Mouse (Mus musculus) macrophage (primary cell): ENCODE data around the gene Paqr8. TPM values are rescaled to one million over a fixed set of nuclear protein-coding genes. Genes with fewer than 3 reads are reported as not detected.
A peak's percentile ranks its signal among the peaks of the same experiment; 100 is the strongest.

Experiments
- H3K27ac ChIP-seq: fragments of 350-480 bp; formaldehyde crosslinking; 2 replicates; pipeline ENCODE4 v1.9.0; 2021
- H3K36me3 ChIP-seq: fragments of 350-480 bp; formaldehyde crosslinking; 2 replicates; pipeline ENCODE4 v1.9.0; 2021; ENCODE audit errors: inconsistent target
- H3K4me3 ChIP-seq: fragments of 350-480 bp; formaldehyde crosslinking; 2 replicates; pipeline ENCODE4 v1.9.0; 2021; ENCODE audit errors: inconsistent target
- H3K79me2 ChIP-seq: fragments of 350-480 bp; formaldehyde crosslinking; 2 replicates; pipeline ENCODE4 v1.9.0; 2021; ENCODE audit errors: inconsistent target
- WGBS: methylation state at CpG from one replicate; pipeline ENCODE4 v1.1.7; 2026; ENCODE audit warnings: inconsistent platforms; ENCODE audit not compliant: missing documents; 5-methylcytosine and 5-hydroxymethylcytosine counted together
- polyA plus RNA-seq: library from polyadenylated mRNA; stranded (reverse); fragments of 250-400 nt; gene quantifications from 3 replicates; pipeline ENCODE4 v1.2.4, GENCODE M21; 2018; ENCODE audit warnings: inconsistent platforms

Gene Paqr8
- polyA plus RNA-seq, 1 experiment from 2014 or later = 0.11 TPM

DNA sequence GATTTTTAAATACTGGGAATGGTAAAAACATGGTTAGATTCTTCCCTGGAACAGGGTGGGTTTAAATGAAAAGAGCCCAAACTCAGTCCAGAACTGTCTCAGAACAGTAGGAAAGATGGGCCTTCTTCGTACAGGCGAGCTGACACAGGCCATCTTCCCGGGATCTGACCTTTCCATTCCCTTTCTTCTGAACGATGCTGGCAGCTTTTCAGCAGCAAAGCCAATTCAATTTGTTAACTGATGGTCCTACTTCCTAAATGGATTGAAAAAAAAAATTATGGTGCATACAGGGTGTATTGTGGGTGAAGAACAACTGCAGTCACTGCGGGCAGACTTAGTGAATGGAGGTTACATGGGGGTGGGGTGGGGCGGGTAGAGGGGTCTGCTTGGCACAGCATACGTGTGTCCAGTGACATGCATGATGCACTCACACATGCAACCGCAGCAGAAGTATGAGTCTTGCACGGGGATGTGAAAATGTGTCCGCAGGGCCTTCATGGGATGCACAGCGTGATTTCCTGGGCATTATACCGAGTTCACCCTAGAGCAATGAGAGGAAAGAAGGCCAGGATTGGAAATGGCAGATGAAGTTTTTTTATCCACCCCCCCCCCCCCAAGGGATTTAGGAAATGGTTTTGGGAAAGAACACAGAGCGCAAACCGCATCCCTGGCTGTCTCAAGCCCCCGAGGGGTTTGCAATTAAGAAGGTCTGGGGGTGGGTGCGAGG lies 566 bp upstream of the Paqr8 start:
- Histone ChIP-seq H3K27ac (no peak overlapping the region), H3K79me2 (no peaks in the 10 kb centered on the region), H3K36me3 (no peaks in the 10 kb centered on the region), H3K4me3 (peak overlapping the region; percentile 51; the same call in 1 of the 2 replicates)
- WGBS = 34% methylated on average over 16 of the region's 16 CpGs

DNA sequence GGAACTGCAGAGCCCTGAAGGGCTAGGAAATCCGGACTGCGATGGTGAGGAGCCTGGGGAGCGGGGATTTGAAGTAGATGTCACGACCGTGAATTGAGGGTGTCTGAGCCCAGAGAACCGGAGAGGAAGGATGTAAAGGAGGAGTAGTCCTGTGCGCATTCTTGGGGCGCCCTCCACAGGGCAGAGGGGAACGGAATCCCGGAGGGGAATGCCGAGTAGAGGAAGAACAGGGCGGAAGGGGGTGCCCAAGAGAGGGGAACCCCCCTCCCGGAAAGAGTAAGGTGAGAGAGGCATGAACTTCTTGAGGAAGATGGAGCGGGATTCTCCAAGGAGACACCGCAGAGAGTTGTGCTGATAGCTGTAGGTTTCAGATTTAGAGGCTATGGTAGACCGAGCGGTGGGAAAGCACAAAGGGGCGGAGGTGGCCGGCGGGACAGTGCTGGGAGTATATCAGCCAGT lies 564 bp downstream of the Paqr8 start:
- peak overlapping the region; percentile 51 for H3K4me3 ChIP-seq
- H3K79me2 ChIP-seq = no peaks in the 10 kb centered on the region
- H3K27ac ChIP-seq = no peak overlapping the region
- 2% methylated on average over 20 of the region's 20 CpGs for WGBS
- H3K36me3 ChIP-seq = no peaks in the 10 kb centered on the region

DNA sequence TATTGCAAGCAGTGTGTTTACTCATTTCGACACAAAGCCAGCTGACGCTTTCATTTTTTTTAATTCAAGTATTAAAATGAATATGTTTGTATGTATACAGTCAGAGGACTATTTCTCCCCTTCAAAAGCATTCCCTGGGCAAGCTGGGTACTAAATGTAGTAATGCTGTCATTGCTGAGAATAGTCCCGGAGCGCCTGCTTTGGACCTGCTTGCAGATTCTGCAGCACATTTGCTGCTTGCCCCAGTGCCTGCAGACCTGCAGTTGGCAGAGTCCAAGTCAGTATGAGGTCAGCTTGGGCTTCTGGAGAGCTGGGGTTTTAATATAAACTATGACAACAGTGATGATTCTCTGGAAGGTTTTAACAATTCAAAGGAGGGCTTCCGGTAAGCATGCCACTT lies 2.7 kb downstream of the Paqr8 start:
- H3K4me3 ChIP-seq = no peak overlapping the region
- WGBS = 98% methylated on average over 5 of the region's 5 CpGs
- no peak overlapping the region for H3K27ac ChIP-seq
- H3K36me3 ChIP-seq = no peaks in the 10 kb centered on the region
- H3K79me2 ChIP-seq = no peaks in the 10 kb centered on the region

DNA sequence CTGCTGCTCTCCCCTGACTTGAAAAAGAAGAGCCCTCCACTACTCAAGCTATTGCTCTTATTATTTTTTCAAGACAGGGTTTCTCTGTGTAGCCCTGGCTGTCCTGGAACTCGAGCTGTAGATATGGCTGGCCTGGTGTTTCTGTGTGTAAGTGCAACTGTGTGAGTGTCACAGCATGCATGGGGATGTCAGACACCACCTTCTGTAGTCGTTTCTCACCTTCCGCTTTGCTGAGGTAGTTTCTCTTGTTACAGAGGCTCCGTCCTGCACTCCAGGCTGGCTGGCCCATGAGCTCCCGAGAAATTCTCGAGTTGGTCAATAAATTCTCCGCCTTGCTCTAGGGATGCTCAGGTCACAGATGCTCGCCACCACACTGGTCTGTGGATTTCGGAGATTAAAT lies 8.0 kb downstream of the Paqr8 start:
- Histone ChIP-seq H3K79me2 (no peaks in the 10 kb centered on the region), H3K4me3 (no peak overlapping the region), H3K36me3 (no peaks in the 10 kb centered on the region), H3K27ac (no peak overlapping the region)
- 85% methylated on average over 8 of the region's 9 CpGs for WGBS

DNA sequence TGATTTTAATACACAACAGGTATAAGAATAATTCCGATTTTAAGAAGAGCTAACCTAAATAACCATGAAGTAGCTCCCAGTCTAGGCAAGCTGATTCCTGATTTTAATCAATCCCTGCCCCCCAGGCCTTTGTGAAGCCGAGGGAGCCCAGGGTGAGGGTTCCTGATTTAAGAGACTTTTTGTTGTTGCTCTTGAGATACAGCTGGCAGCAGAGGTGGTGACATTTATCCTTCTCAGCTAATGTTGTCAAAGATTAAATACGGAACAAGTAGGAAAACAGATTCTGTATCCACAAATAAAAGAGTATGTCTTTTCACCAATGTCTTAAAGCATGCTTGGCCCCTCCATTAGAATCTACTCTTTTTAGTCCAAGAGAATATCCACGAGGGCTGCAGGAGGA lies 9.9 kb downstream of the Paqr8 start:
- no peaks in the 10 kb centered on the region for H3K79me2 ChIP-seq
- H3K36me3 ChIP-seq = no peaks in the 10 kb centered on the region
- 79% methylated on average over 4 of the region's 4 CpGs for WGBS
- H3K4me3 ChIP-seq = no peak overlapping the region
- H3K27ac ChIP-seq = no peak overlapping the region

DNA sequence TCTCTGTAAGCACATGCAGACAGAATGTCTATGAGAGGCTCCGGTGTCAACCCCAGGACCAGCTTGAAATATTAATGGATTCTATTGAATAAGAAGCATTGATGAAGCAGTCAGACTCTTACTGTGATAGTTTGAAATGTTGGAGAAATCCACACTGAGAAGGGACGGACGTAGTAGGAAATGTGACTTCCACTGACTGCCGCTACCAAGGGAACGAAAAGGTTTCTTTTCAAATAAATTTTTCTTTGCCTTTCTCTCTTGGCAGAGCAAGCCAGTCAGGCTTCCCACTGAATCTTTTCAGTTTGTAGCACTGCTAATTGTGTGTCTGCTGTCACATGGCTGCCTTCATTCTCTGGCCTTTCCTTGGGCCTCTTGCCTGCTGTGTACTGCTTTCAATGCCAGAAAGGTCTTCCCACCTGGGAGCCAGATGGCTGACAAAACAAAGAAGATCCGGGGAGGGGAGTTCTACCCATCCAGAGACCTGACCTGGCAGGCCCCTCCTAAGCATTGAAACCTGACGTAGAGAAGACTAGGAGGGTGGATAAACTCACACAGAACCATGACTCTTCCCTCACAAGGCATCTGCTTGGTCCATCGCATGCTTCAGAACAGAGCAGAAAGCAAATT lies 15.2 kb downstream of the Paqr8 start:
- Histone ChIP-seq H3K27ac (no peak overlapping the region), H3K4me3 (no peak overlapping the region), H3K79me2 (no peaks in the 10 kb centered on the region), H3K36me3 (no peaks in the 10 kb centered on the region)
- 90% methylated on average over 8 of the region's 8 CpGs for WGBS

- Histone ChIP-seq H3K27ac (no peak overlapping the region), H3K36me3 (no peaks in the 10 kb centered on the region), H3K4me3 (no peak overlapping the region), H3K79me2 (no peaks in the 10 kb centered on the region)
- WGBS = 95% methylated on average over 8 of the region's 9 CpGs
Observed at GRCm38 (mm10) chr1:20906128-20906515, 15.7 kb downstream of the Paqr8 start.

DNA sequence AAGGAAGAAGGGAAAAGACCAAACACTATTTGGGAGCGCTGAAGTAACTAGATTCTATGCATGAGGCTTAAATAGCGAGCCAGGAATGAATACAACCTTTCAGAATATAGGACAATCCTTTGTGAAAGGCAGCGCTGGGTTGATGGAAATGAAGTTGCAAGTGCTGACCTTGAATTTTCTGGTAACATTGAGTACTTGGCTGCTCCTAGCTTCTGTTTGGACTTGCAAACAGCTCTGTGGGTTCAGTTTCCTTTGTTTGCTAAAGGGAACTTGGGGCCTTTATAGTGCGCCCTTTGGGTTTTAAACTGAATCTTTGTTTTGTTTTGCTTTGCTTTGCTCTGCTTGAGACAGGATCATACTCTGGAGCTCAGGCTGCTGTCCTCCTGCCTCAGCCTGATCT lies 18.1 kb downstream of the Paqr8 start:
- 67% methylated on average over 4 of the region's 4 CpGs for WGBS
- Histone ChIP-seq H3K36me3 (no peaks in the 10 kb centered on the region), H3K27ac (no peak overlapping the region), H3K79me2 (no peaks in the 10 kb centered on the region), H3K4me3 (no peak overlapping the region)

DNA sequence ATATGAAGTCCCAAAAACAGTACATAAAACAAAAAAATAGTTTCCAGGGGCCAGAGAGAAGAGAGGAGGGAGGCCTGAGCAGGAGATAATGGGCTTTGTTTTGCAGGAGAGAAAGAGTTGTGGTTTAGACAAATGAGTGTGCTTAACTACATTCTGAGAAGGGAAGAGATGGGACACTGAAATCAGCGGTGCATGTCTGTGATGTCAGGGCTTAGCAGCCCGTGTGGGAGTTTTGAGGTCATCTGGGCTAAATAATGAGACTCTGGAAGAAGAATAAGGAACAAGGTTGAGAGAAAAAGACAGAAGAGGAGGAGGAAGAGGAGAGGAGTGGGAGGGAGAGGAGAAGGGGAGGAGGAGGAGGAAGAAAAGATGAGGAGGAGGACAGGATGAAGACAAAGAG lies 21.7 kb downstream of the Paqr8 start:
- H3K27ac ChIP-seq = no peak overlapping the region
- no peaks in the 10 kb centered on the region for H3K79me2 ChIP-seq
- WGBS = 10% methylated on average over 2 of the region's 2 CpGs
- H3K4me3 ChIP-seq = no peak overlapping the region
- no peaks in the 10 kb centered on the region for H3K36me3 ChIP-seq

- WGBS = 20% methylated on average over 13 of the region's 13 CpGs
- Histone ChIP-seq H3K36me3 (no peaks in the 10 kb centered on the region), H3K4me3 (no peak overlapping the region), H3K27ac (no peak overlapping the region), H3K79me2 (no peaks in the 10 kb centered on the region)
Observed at GRCm38 (mm10) chr1:20912527-20913171, 22.2 kb downstream of the Paqr8 start.

DNA sequence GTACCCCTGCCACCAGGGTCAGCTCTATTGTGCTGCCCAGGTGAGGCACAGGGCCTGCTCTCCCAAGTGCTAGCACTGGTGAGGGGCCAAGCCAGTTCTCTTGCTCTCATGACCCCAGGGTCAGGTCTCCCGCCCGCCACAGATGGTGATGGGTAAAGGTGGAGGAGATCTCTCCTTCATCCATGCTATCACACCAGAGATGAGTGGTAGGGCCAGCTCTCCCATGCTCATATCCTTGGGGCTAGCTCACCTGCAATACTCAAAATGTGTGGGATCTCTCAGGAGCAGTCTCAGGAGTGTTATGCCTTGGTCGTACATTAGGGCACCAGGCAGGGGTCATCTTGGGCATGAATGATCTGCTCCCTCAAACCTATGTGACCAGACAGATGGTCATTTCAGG lies 24.4 kb downstream of the Paqr8 start:
- H3K27ac ChIP-seq = no peak overlapping the region
- H3K79me2 ChIP-seq = no peaks in the 10 kb centered on the region
- no peaks in the 10 kb centered on the region for H3K36me3 ChIP-seq
- no peak overlapping the region for H3K4me3 ChIP-seq
- 97% methylated on average over 3 of the region's 3 CpGs for WGBS

GRCm38 (mm10) chr1:20915608-20916007 lies 25.2 kb downstream of the Paqr8 start:
- WGBS = 87% methylated on average over 5 of the region's 5 CpGs
- Histone ChIP-seq H3K36me3 (no peaks in the 10 kb centered on the region), H3K79me2 (no peaks in the 10 kb centered on the region), H3K4me3 (no peak overlapping the region), H3K27ac (no peak overlapping the region)

- Histone ChIP-seq H3K4me3 (no peak overlapping the region), H3K36me3 (no peaks in the 10 kb centered on the region), H3K79me2 (no peaks in the 10 kb centered on the region), H3K27ac (no peak overlapping the region)
- 78% methylated on average over 6 of the region's 6 CpGs for WGBS
Observed at GRCm38 (mm10) chr1:20917496-20918050, 27.2 kb downstream of the Paqr8 start.

DNA sequence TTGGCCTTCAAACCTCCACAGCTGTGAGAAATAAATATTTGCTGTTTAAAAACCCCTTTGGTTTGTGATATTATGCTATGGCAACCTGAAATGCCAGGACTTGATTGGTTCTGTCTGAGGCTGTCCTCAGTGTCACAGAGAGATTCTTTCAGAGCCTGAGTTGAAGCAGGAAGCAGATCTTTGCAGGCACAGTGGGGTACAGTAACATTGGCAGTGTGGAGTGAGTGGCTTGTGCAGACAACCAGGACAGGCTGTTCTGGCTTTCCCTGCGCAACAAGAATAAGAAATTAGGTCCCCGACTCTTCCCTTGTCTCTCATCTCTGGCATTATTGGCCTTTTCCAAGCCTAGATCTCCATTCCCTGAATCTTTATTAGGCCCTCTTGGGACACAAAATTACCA lies 29.3 kb downstream of the Paqr8 start:
- Histone ChIP-seq H3K4me3 (no peak overlapping the region), H3K36me3 (no peaks in the 10 kb centered on the region), H3K27ac (no peak overlapping the region), H3K79me2 (no peaks in the 10 kb centered on the region)
- WGBS = 92% methylated on average over 2 of the region's 2 CpGs

DNA sequence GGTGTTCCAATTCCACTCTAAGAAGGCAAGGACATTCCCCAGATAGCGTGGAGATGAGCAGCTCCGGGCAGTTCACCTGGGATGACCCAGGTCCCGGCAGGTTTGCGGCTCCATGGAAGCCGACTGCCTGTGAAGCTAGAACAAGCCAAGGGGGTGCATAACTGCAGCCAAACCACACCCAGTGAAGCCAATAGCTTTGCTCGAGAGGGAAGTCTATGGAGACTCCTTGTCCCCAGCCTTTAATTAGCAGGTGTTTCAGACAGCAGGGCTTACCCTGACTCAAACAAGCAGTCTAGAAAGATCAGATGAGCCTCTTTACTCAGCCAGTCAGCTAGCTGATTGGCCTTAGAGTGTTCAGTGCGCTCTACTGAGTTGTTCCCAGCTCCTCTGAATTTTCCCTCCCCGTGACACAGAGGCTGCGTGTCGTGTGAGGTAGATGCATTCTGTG lies 30.7 kb downstream of the Paqr8 start:
- Histone ChIP-seq H3K36me3 (no peaks in the 10 kb centered on the region), H3K79me2 (no peaks in the 10 kb centered on the region), H3K27ac (no peak overlapping the region), H3K4me3 (no peak overlapping the region)
- 97% methylated on average over 9 of the region's 10 CpGs for WGBS
